Mouse (Mus musculus): Measurements from ENCODE around the gene Pdzrn3. TPM values are rescaled to one million over a fixed set of nuclear protein-coding genes. Genes with fewer than 3 reads are reported as not detected.

The Pdzrn3 gene
- polyA plus RNA-seq, 1 experiment from 2014 or later = 13.2 TPM

- 84% methylated on average over 3 of the region's 3 CpGs for WGBS
- no peaks in the 10 kb centered on the region for H3K36me3 ChIP-seq
- H3K4me1 ChIP-seq (replicated peaks) = peaks cover 21% of the 10 kb centered on the region
- no peak overlapping the region for H3K4me3 ChIP-seq
- H3K27ac ChIP-seq = no peak overlapping the region
- DNase-seq (ENCODE audit: low spot score) = no peak
- no peaks in the 10 kb centered on the region for H3K9me3 ChIP-seq
- H3K27me3 ChIP-seq (ENCODE audit: insufficient read depth, poor library complexity, severe bottlenecking) = peaks cover 9% of the 10 kb centered on the region; the same call in 1 of the 2 replicates
These were observed 101.9 kb downstream of the Pdzrn3 start for GRCm38 (mm10) chr6:101275806-101276205.

- Histone ChIP-seq H3K36me3 (no peaks in the 10 kb centered on the region), H3K27ac (no peak overlapping the region), H3K4me1 (replicated peaks) (peaks cover 25% of the 10 kb centered on the region), H3K4me3 (no peak overlapping the region), H3K27me3 (ENCODE audit: insufficient read depth, poor library complexity, severe bottlenecking) (peaks cover 9% of the 10 kb centered on the region; the same call in 1 of the 2 replicates), H3K9me3 (no peaks in the 10 kb centered on the region)
- DNase-seq (ENCODE audit: low spot score) = no peak
- WGBS = 94% methylated on average over 2 of the region's 2 CpGs
These were observed 102.9 kb downstream of the Pdzrn3 start for GRCm38 (mm10) chr6:101274846-101275245.

GRCm38 (mm10) chr6:101272256-101272655, 105.4 kb downstream of the Pdzrn3 start:
- no peaks in the 10 kb centered on the region for H3K27me3 ChIP-seq (ENCODE audit: insufficient read depth, poor library complexity, severe bottlenecking)
- no peak for DNase-seq (ENCODE audit: low spot score)
- no peak overlapping the region for H3K4me3 ChIP-seq
- H3K36me3 ChIP-seq = no peaks in the 10 kb centered on the region
- WGBS = 22% methylated on average over 4 of the region's 4 CpGs
- H3K27ac ChIP-seq = no peak overlapping the region
- no peaks in the 10 kb centered on the region for H3K9me3 ChIP-seq
- H3K4me1 ChIP-seq (replicated peaks) = peaks cover 35% of the 10 kb centered on the region

GRCm38 (mm10) chr6:101271378-101272135, 106.1 kb downstream of the Pdzrn3 start:
- no peaks in the 10 kb centered on the region for H3K36me3 ChIP-seq
- no peak for DNase-seq (ENCODE audit: low spot score)
- WGBS = 62% methylated on average over 15 of the region's 15 CpGs
- no peak overlapping the region for H3K4me3 ChIP-seq
- no peak overlapping the region for H3K27ac ChIP-seq
- H3K9me3 ChIP-seq = no peaks in the 10 kb centered on the region
- peaks cover 40% of the 10 kb centered on the region for H3K4me1 ChIP-seq (replicated peaks)
- H3K27me3 ChIP-seq (ENCODE audit: insufficient read depth, poor library complexity, severe bottlenecking) = no peaks in the 10 kb centered on the region

- Histone ChIP-seq H3K4me1 (replicated peaks) (peaks cover 48% of the 10 kb centered on the region), H3K27ac (peak overlapping the region; percentile 73; the same call in 1 of the 2 replicates), H3K27me3 (ENCODE audit: insufficient read depth, poor library complexity, severe bottlenecking) (no peaks in the 10 kb centered on the region; the same call in 1 of the 2 replicates), H3K4me3 (no peak overlapping the region), H3K9me3 (no peaks in the 10 kb centered on the region), H3K36me3 (no peaks in the 10 kb centered on the region)
- 51% methylated on average over 7 of the region's 7 CpGs for WGBS
- no peak for DNase-seq (ENCODE audit: low spot score)
These were observed 107.4 kb downstream of the Pdzrn3 start for GRCm38 (mm10) chr6:101270095-101270826.

GRCm38 (mm10) chr6:101269335-101270094, 108.2 kb downstream of the Pdzrn3 start:
- Histone ChIP-seq H3K4me3 (no peak overlapping the region), H3K27ac (peak overlapping the region; percentile 73), H3K4me1 (replicated peaks) (peaks cover 56% of the 10 kb centered on the region), H3K9me3 (no peaks in the 10 kb centered on the region), H3K36me3 (no peaks in the 10 kb centered on the region), H3K27me3 (ENCODE audit: insufficient read depth, poor library complexity, severe bottlenecking) (no peaks in the 10 kb centered on the region; the same call in 1 of the 2 replicates)
- DNase-seq (ENCODE audit: low spot score) = no peak
- WGBS = 37% methylated on average over 10 of the region's 10 CpGs

- H3K4me3 ChIP-seq = no peak overlapping the region
- H3K36me3 ChIP-seq = no peaks in the 10 kb centered on the region
- H3K4me1 ChIP-seq (replicated peaks) = peaks cover 68% of the 10 kb centered on the region
- no peaks in the 10 kb centered on the region for H3K9me3 ChIP-seq
- H3K27ac ChIP-seq = peak overlapping the region; percentile 75
- DNase-seq (ENCODE audit: low spot score) = no peak
- H3K27me3 ChIP-seq (ENCODE audit: insufficient read depth, poor library complexity, severe bottlenecking) = no peaks in the 10 kb centered on the region; the same call in 1 of the 2 replicates
- 2% methylated on average over 1 of the region's 1 CpGs for WGBS
These were observed 109.4 kb downstream of the Pdzrn3 start for GRCm38 (mm10) chr6:101268266-101268665.

- H3K36me3 ChIP-seq = no peaks in the 10 kb centered on the region
- 33% methylated on average over 1 of the region's 1 CpGs for WGBS
- no peaks in the 10 kb centered on the region; the same call in 1 of the 2 replicates for H3K27me3 ChIP-seq (ENCODE audit: insufficient read depth, poor library complexity, severe bottlenecking)
- peak; percentile 73 for DNase-seq (ENCODE audit: low spot score)
- peaks cover 83% of the 10 kb centered on the region for H3K4me1 ChIP-seq (replicated peaks)
- no peaks in the 10 kb centered on the region for H3K9me3 ChIP-seq
- no peak overlapping the region for H3K4me3 ChIP-seq
- no peak overlapping the region for H3K27ac ChIP-seq
These were observed 110.9 kb downstream of the Pdzrn3 start for GRCm38 (mm10) chr6:101266787-101267186.

- peak; percentile 49 for DNase-seq (ENCODE audit: low spot score)
- WGBS = 10% methylated on average over 4 of the region's 4 CpGs
- peaks cover 61% of the 10 kb centered on the region for H3K4me1 ChIP-seq (replicated peaks)
These were observed 114.2 kb downstream of the Pdzrn3 start for GRCm38 (mm10) chr6:101263544-101263943.

GRCm38 (mm10) chr6:101261513-101261912, 116.2 kb downstream of the Pdzrn3 start:
- H3K36me3 ChIP-seq = no peaks in the 10 kb centered on the region
- DNase-seq (ENCODE audit: low spot score) = no peak
- no peaks in the 10 kb centered on the region for H3K9me3 ChIP-seq
- 12% methylated on average over 4 of the region's 4 CpGs for WGBS
- no peak overlapping the region for H3K27ac ChIP-seq
- peaks cover 42% of the 10 kb centered on the region for H3K4me1 ChIP-seq (replicated peaks)
- no peaks in the 10 kb centered on the region; the same call in 1 of the 2 replicates for H3K27me3 ChIP-seq (ENCODE audit: insufficient read depth, poor library complexity, severe bottlenecking)
- no peak overlapping the region for H3K4me3 ChIP-seq

More at GRCm38 (mm10) chr6:101263544-101263943, 114.2 kb downstream of the Pdzrn3 start:
- Histone ChIP-seq H3K27ac (no peak overlapping the region), H3K9me3 (no peaks in the 10 kb centered on the region), H3K36me3 (no peaks in the 10 kb centered on the region), H3K27me3 (ENCODE audit: insufficient read depth, poor library complexity, severe bottlenecking) (no peaks in the 10 kb centered on the region; the same call in 1 of the 2 replicates), H3K4me3 (no peak overlapping the region)

GRCm38 (mm10) chr6:101259411-101259810, 118.3 kb downstream of the Pdzrn3 start:
- Histone ChIP-seq H3K27me3 (ENCODE audit: insufficient read depth, poor library complexity, severe bottlenecking) (no peaks in the 10 kb centered on the region), H3K9me3 (no peaks in the 10 kb centered on the region), H3K36me3 (no peaks in the 10 kb centered on the region), H3K27ac (no peak overlapping the region), H3K4me3 (no peak overlapping the region), H3K4me1 (replicated peaks) (peaks cover 40% of the 10 kb centered on the region)
- WGBS = 96% methylated on average over 5 of the region's 5 CpGs
- no peak for DNase-seq (ENCODE audit: low spot score)

- DNase-seq (ENCODE audit: low spot score) = no peak
- Histone ChIP-seq H3K4me3 (no peak overlapping the region), H3K27me3 (ENCODE audit: insufficient read depth, poor library complexity, severe bottlenecking) (peaks cover 7% of the 10 kb centered on the region; the same call in 1 of the 2 replicates), H3K27ac (no peak overlapping the region), H3K9me3 (no peaks in the 10 kb centered on the region), H3K4me1 (replicated peaks) (peaks cover 35% of the 10 kb centered on the region), H3K36me3 (no peaks in the 10 kb centered on the region)
- 93% methylated on average over 6 of the region's 6 CpGs for WGBS
These were observed 120.3 kb downstream of the Pdzrn3 start for GRCm38 (mm10) chr6:101257418-101257817.
